Mouse (Mus musculus) small intestine, adult 2 months (tissue): ENCODE data around the gene Irf6. TPM values are rescaled to one million over a fixed set of nuclear protein-coding genes. Genes with fewer than 3 reads are reported as not detected.

ENCODE experiments used
- H3K27ac ChIP-seq: fragments of 200-500 bp; 2 replicates; pipeline ENCODE4 v1.5.1; 2012; ENCODE audit warnings: low read depth, low read length, control low read depth, inconsistent platforms; ENCODE audit not compliant: insufficient read depth
- H3K27me3 ChIP-seq: fragments of 200-500 bp; 2 replicates; pipeline ENCODE4 v1.6.1; 2012; ENCODE audit warnings: mild to moderate bottlenecking, moderate library complexity, low read length, inconsistent platforms; ENCODE audit not compliant: control insufficient read depth, insufficient read depth
- H3K36me3 ChIP-seq: fragments of 200-500 bp; 2 replicates; pipeline ENCODE4 v1.6.1; 2012; ENCODE audit warnings: mild to moderate bottlenecking, low read length, control low read depth, inconsistent platforms; ENCODE audit not compliant: control insufficient read depth, insufficient read depth
- H3K4me1 ChIP-seq: fragments of 200-500 bp; 2 replicates; pipeline ENCODE4 v1.6.1; 2012; ENCODE audit warnings: low read length, inconsistent platforms, mixed read lengths; ENCODE audit not compliant: control insufficient read depth, insufficient read depth, insufficient read length
- H3K4me3 ChIP-seq: fragments of 200-500 bp; 2 replicates; pipeline ENCODE4 v1.5.1; 2012; ENCODE audit warnings: low read depth, mild to moderate bottlenecking, control low read depth, inconsistent platforms, low read length, moderate library complexity
- CTCF ChIP-seq: fragments of 200-500 bp; IDR thresholded peaks from 2 replicates; pipeline ENCODE4 v1.5.1; 2012; ENCODE audit warnings: low read depth, mild to moderate bottlenecking, control low read depth, inconsistent platforms, low read length, moderate library complexity, mixed read lengths; ENCODE audit not compliant: insufficient replicate concordance, insufficient read length; ENCODE audit errors: extremely low read depth
- POLR2A ChIP-seq: fragments of 200-500 bp; IDR thresholded peaks from 2 replicates; pipeline ENCODE4 v1.6.1; 2012; ENCODE audit warnings: low read depth, mild to moderate bottlenecking, control low read depth, inconsistent platforms, low read length, moderate library complexity
- WGBS: fragments of 180-500 bp; shearing (Covaris S2); methylation state at CpG from one replicate; pipeline ENCODE4 v1.1.7; 2018; 5-methylcytosine and 5-hydroxymethylcytosine counted together
- polyA plus RNA-seq: library from polyadenylated mRNA; depleted of rRNA; stranded (reverse); fragments of >200 nt; gene quantifications from 2 replicates; pipeline ENCODE4 v1.2.3, GENCODE M21; 2012

Gene Irf6
- polyA plus RNA-seq, 1 experiment: 141 TPM

GRCm38 (mm10) chr1:193198312-193198711 lies 45.4 kb downstream of the Irf6 start:
- Histone ChIP-seq H3K4me3 (no peak overlapping the region), H3K4me1 (peaks cover 7% of the 10 kb centered on the region; the same call in 1 of the 2 replicates), H3K27ac (no peak overlapping the region), H3K27me3 (no peaks in the 10 kb centered on the region), H3K36me3 (no peaks in the 10 kb centered on the region; the same call in 1 of the 2 replicates)
- 89% methylated on average over 2 of the region's 2 CpGs for WGBS
- TF ChIP-seq POLR2A (no peak), CTCF (peak; percentile 41; the same call in 1 of the 2 replicates)

GRCm38 (mm10) chr1:193200640-193201382 lies 47.9 kb downstream of the Irf6 start:
- Histone ChIP-seq H3K4me1 (peaks cover 10% of the 10 kb centered on the region), H3K36me3 (no peaks in the 10 kb centered on the region), H3K27ac (peak overlapping the region; percentile 96), H3K4me3 (peak overlapping the region; percentile 54), H3K27me3 (no peaks in the 10 kb centered on the region)
- WGBS: 71% methylated on average over 8 of the region's 8 CpGs
- TF ChIP-seq POLR2A (no peak), CTCF (no peak)

- peak within 1 kb of the TSS; percentile 54 for H3K4me3 ChIP-seq
- 57% methylated on average over 5 of the region's 5 CpGs for WGBS
- no peaks in the 10 kb centered on the region for H3K36me3 ChIP-seq
- peak within 1 kb of the TSS; percentile 96 for H3K27ac ChIP-seq
- H3K27me3 ChIP-seq: no peaks in the 10 kb centered on the region
- peaks cover 11% of the 10 kb centered on the region for H3K4me1 ChIP-seq
- no peak for TF ChIP-seq POLR2A
- no peak for TF ChIP-seq CTCF
Measured at GRCm38 (mm10) chr1:193201383-193201778, 48.5 kb downstream of the Irf6 start, which contains the start of gene Traf3ip3. Gene Traf3ip3, minus strand, starts transcription at chr1:193201703.

GRCm38 (mm10) chr1:193203821-193204220 lies 50.9 kb downstream of the Irf6 start:
- peaks cover 3% of the 10 kb centered on the region; the same call in 1 of the 2 replicates for H3K4me1 ChIP-seq
- TF ChIP-seq CTCF (no peak), POLR2A (no peak)
- H3K36me3 ChIP-seq: no peaks in the 10 kb centered on the region
- H3K27ac ChIP-seq: no peak overlapping the region
- no peak overlapping the region for H3K4me3 ChIP-seq
- WGBS: 69% methylated on average over 2 of the region's 2 CpGs
- no peaks in the 10 kb centered on the region for H3K27me3 ChIP-seq

GRCm38 (mm10) chr1:193205431-193205830 lies 52.5 kb downstream of the Irf6 start:
- no peaks in the 10 kb centered on the region for H3K36me3 ChIP-seq
- no peaks in the 10 kb centered on the region for H3K27me3 ChIP-seq
- H3K27ac ChIP-seq: no peak overlapping the region
- WGBS: 54% methylated on average over 2 of the region's 2 CpGs
- H3K4me3 ChIP-seq: no peak overlapping the region
- no peak for TF ChIP-seq POLR2A
- TF ChIP-seq CTCF: no peak
- peaks cover 3% of the 10 kb centered on the region; the same call in 1 of the 2 replicates for H3K4me1 ChIP-seq

- Histone ChIP-seq H3K27ac (no peak within 1 kb of the TSS; the same call in 1 of the 2 replicates), H3K4me1 (peaks cover 3% of the 10 kb centered on the region; the same call in 1 of the 2 replicates), H3K36me3 (no peaks in the 10 kb centered on the region), H3K27me3 (no peaks in the 10 kb centered on the region), H3K4me3 (no peak within 1 kb of the TSS)
- TF ChIP-seq POLR2A (no peak), CTCF (no peak)
- WGBS: 78% methylated on average over 3 of the region's 3 CpGs
Measured at GRCm38 (mm10) chr1:193207503-193207902, 54.6 kb downstream of the Irf6 start, which contains the start of gene Lamb3. Gene Lamb3, plus strand, starts transcription at chr1:193207699.

- TF ChIP-seq CTCF (peak; percentile 78; the same call in 1 of the 2 replicates), POLR2A (no peak)
- no peaks in the 10 kb centered on the region for H3K36me3 ChIP-seq
- no peak overlapping the region; the same call in 1 of the 2 replicates for H3K27ac ChIP-seq
- whole genome bisulfite sequencing: 32% methylated on average over 2 of the region's 2 CpGs
- no peaks in the 10 kb centered on the region for H3K27me3 ChIP-seq
- H3K4me1 ChIP-seq: peaks cover 3% of the 10 kb centered on the region; the same call in 1 of the 2 replicates
- H3K4me3 ChIP-seq: no peak overlapping the region
Measured at GRCm38 (mm10) chr1:193208178-193208577, 55.3 kb downstream of the Irf6 start.
